Mouse (Mus musculus) G1E (cell line): ENCODE results near the gene Tpr. TPM values are rescaled to one million over a fixed set of nuclear protein-coding genes. Genes with fewer than 3 reads are reported as not detected.

Experiments used
- ATAC-seq: 2 replicates; pipeline ENCODE4 v1.8.0; 2016; ENCODE audit warnings: mild to moderate bottlenecking; ENCODE audit not compliant: insufficient number of reproducible peaks, poor library complexity, low FRiP score, severe bottlenecking; ENCODE audit errors: extremely low read depth
- DNase-seq: peaks from one replicate; pipeline ENCODE4 v3.0.0; 2012; ENCODE audit warnings: low spot score
- H3K27me3 ChIP-seq: 2 replicates; pipeline ENCODE4 v1.6.1; 2012; ENCODE audit warnings: mild to moderate bottlenecking, low read length, inconsistent platforms; ENCODE audit not compliant: insufficient read depth
- H3K36me3 ChIP-seq: replicated peaks from 2 replicates; pipeline ENCODE3; 2012; ENCODE audit warnings: mild to moderate bottlenecking, inconsistent platforms
- H3K4me1 ChIP-seq: 2 replicates; pipeline ENCODE4 v1.6.1; 2012; ENCODE audit warnings: low read depth, low read length, inconsistent platforms, mixed read lengths; ENCODE audit not compliant: insufficient read depth
- H3K4me3 ChIP-seq: 2 replicates; pipeline ENCODE4 v1.5.1; 2012; ENCODE audit warnings: low read depth, mild to moderate bottlenecking, inconsistent platforms, low read length, moderate library complexity, mixed read lengths
- H3K9me3 ChIP-seq: replicated peaks from 2 replicates; pipeline ENCODE4 v1.6.1; 2012; ENCODE audit warnings: inconsistent platforms
- CTCF ChIP-seq: IDR thresholded peaks from 2 replicates; pipeline ENCODE4 v1.5.1; 2012; ENCODE audit warnings: low read depth, low read length, inconsistent platforms, mixed read lengths
- GATA1 ChIP-seq: IDR thresholded peaks from 2 replicates; pipeline ENCODE4 v1.6.1; 2012; ENCODE audit warnings: borderline replicate concordance, low read length, inconsistent platforms, mixed read lengths
- GATA2 ChIP-seq: IDR thresholded peaks from 2 replicates; pipeline ENCODE4 v1.6.1; 2012; ENCODE audit warnings: low read depth, low read length, inconsistent platforms, borderline replicate concordance
- POLR2AphosphoS5 ChIP-seq: IDR thresholded peaks from 2 replicates; pipeline ENCODE4 v1.6.1; 2012; ENCODE audit warnings: low read depth, low read length, inconsistent platforms; ENCODE audit not compliant: insufficient replicate concordance
- TAL1 ChIP-seq: conservative IDR thresholded peaks from 2 replicates; pipeline ENCODE4 v1.6.1; 2012; ENCODE audit warnings: low read depth, low read length, inconsistent platforms, mixed read lengths
- polyA plus RNA-seq: library from polyadenylated mRNA; stranded (reverse); fragments of >175 nt; gene quantifications from 2 replicates; pipeline ENCODE4 v1.2.3, GENCODE M21; 2012
- total RNA-seq, 2 experiments: library from RNA; stranded (forward) in 1 of 2; stranded (reverse) in 1 of 2; fragments of 200-1000 nt in 1 of 2; fragments of >200 nt in 1 of 2; fragmentation: Nextera tagmentation in 1 of 2; gene quantifications; 2 replicates each; pipeline ENCODE4 v1.2.3; 2014 to 2017

Gene Tpr
- total and polyA plus RNA-seq, 3 experiments: 245 to 1,004 (median 569) TPM

DNA sequence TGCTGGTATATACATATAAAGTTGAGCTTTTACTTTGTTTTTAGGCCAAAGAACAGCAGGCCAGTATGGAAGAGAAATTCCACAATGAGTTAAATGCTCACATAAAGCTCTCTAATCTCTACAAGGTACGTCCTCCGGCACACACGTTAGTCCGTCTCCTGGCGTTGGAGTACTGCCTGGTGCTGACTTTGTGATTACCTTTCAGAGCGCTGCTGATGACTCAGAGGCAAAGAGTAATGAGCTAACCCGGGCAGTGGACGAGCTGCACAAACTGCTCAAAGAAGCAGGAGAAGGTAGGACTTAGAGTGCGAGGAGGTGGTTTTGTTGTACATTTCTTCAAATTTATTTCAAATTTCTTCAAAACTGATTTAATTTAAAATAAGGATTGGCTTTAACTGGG lies 14.6 kb downstream of the Tpr start:
- Histone ChIP-seq H3K4me3 (no peak overlapping the region), H3K9me3 (no peaks in the 10 kb centered on the region), H3K36me3 (peaks cover 92% of the 10 kb centered on the region), H3K27me3 (no peaks in the 10 kb centered on the region), H3K4me1 (no peaks in the 10 kb centered on the region)
- ATAC-seq: no peak
- TF ChIP-seq TAL1 (no peak), GATA2 (no peak), POLR2AphosphoS5 (no peak), GATA1 (no peak), CTCF (no peak)
- DNase-seq: no peak

DNA sequence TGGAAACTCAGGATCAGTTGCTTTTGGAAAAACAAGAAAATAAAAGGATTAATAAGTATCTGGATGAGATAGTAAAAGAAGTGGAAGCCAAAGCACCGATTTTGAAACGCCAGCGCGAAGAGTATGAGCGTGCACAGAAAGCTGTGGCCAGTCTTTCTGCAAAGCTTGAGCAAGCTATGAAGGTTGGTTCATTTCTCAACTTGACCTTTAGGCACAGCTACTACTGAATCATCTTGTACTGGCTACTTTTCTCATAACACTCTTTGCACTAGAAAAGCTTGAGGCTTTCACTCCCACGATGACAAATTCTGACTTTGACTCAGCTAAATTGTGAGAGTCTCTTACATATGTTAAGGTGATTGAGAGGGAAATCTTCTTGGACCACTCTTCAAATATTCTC lies 17.4 kb downstream of the Tpr start:
- Histone ChIP-seq H3K36me3 (peaks cover 95% of the 10 kb centered on the region), H3K9me3 (no peaks in the 10 kb centered on the region), H3K27me3 (no peaks in the 10 kb centered on the region), H3K4me1 (no peaks in the 10 kb centered on the region), H3K4me3 (no peak overlapping the region)
- DNase-seq: no peak
- TF ChIP-seq CTCF (no peak), GATA1 (no peak), GATA2 (no peak), POLR2AphosphoS5 (no peak), TAL1 (no peak)
- ATAC-seq: no peak

DNA sequence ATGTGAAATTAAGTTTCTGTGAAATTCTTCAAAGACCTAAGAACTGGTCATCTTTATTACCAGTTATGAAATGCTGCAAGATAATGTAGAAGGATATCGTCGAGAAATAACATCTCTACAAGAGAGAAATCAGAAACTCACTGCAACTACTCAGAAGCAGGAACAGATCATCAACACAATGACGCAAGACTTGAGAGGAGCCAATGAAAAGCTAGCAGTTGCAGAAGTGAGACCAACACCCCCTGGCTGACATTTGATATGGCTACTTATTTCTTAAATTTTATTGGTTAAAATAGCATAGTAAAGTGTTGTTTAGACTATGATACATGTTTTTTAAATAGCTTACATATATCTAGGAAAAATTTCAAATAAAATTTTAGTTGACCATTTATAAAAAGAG lies 23.4 kb downstream of the Tpr start:
- TF ChIP-seq TAL1 (no peak), GATA1 (no peak), CTCF (no peak), POLR2AphosphoS5 (no peak), GATA2 (no peak)
- Histone ChIP-seq H3K4me3 (no peak overlapping the region), H3K27me3 (no peaks in the 10 kb centered on the region), H3K4me1 (peaks cover 3% of the 10 kb centered on the region; the same call in 1 of the 2 replicates), H3K36me3 (peaks cover 90% of the 10 kb centered on the region), H3K9me3 (no peaks in the 10 kb centered on the region)
- no peak for DNase-seq
- no peak for ATAC-seq

DNA sequence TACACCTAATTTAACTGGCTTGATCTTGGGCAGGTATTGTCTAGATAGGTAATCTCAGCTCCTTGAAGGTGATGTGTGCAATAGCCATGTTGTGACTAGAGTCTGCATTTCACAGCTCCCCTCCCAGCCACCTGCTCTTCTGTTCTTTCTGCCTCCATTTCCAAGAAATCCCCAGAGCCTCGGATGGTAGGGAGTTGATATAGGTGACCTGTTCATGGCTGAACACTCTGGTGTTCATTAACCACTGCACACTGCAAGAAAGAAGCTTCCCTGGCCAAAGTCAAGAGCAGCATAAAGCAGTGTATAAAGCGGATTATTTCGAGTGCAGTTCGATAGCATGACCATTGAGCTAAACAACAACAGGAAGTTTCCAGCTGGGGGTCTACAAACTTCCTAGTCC lies 25.8 kb downstream of the Tpr start:
- Histone ChIP-seq H3K9me3 (no peaks in the 10 kb centered on the region), H3K4me3 (no peak overlapping the region), H3K4me1 (peaks cover 3% of the 10 kb centered on the region; the same call in 1 of the 2 replicates), H3K27me3 (no peaks in the 10 kb centered on the region), H3K36me3 (peaks cover 90% of the 10 kb centered on the region)
- DNase-seq: no peak
- TF ChIP-seq GATA2 (no peak), CTCF (no peak), TAL1 (no peak), GATA1 (no peak), POLR2AphosphoS5 (no peak)
- ATAC-seq: no peak

DNA sequence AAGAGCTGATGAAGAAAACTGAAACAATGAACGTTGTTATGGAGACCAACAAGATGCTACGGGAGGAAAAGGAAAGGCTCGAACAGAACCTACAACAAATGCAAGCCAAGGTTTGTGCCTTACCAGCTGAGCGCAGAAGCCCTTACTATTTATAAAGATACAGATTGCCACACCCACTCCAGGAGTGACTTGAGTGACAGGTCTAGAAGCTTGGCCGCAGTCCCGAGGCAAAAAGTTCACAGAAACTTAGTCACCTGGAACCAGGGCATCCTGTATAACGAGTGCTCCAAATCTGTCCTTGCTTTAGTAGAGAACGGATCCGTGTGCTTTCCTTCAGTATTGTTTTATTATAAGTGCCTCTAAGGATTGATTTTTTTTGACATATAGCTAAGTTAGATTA lies 33.0 kb downstream of the Tpr start:
- TF ChIP-seq TAL1: no peak
- peaks cover 92% of the 10 kb centered on the region for H3K36me3 ChIP-seq
- ATAC-seq (no peak), DNase-seq (no peak)
- H3K4me3 ChIP-seq: no peak overlapping the region
- H3K4me1 ChIP-seq: no peaks in the 10 kb centered on the region; the same call in 1 of the 2 replicates
- no peaks in the 10 kb centered on the region for H3K27me3 ChIP-seq
- H3K9me3 ChIP-seq: no peaks in the 10 kb centered on the region

DNA sequence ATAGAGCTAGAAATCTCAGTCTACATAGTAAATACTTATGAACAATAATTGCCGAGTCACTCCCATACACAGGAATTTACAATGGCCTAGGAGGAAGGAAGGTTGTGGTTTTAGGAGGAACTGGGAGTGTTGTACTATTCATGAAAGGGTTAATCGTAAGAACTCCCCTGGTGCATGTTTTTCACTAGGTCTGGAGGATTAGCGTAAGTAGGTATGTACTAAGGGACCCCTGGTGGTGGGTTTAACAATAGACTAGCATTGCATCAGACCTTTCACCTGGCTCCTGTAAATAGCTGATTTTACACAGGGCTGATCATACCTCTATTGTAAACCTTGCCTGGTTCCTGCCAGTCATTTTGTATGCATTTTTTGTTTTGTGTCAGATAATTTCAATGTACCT lies 33.6 kb downstream of the Tpr start:
- ATAC-seq (no peak), DNase-seq (no peak)

DNA sequence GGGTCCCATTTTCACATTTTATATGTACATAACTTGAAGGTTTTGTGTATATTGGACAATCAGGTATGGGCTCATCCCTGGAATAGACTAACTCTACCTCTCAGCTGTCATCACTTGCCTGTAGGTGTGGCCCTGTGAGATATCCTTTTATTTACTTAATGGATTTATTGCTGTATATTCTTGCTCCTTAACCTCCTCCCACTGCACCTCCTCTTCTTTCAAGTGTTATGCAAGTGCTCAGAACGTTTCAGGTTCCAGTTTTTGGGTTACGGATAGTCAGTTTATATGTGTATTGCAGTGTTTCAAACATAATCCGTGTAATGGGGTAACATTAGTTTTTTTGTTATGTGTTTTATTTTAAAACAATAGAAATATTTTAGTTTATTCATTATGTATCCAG lies 46.0 kb downstream of the Tpr start:
- H3K4me1 ChIP-seq: no peaks in the 10 kb centered on the region
- ATAC-seq: no peak
- H3K36me3 ChIP-seq: peaks cover 91% of the 10 kb centered on the region
- H3K27me3 ChIP-seq: no peaks in the 10 kb centered on the region
- no peaks in the 10 kb centered on the region for H3K9me3 ChIP-seq
- TF ChIP-seq CTCF (no peak), POLR2AphosphoS5 (no peak), TAL1 (no peak), GATA2 (no peak), GATA1 (no peak)
- no peak for DNase-seq
- H3K4me3 ChIP-seq: no peak overlapping the region

More for the DNA sequence above, 33.6 kb downstream of the Tpr start:
- Histone ChIP-seq H3K9me3 (no peaks in the 10 kb centered on the region), H3K36me3 (peaks cover 95% of the 10 kb centered on the region), H3K4me1 (no peaks in the 10 kb centered on the region; the same call in 1 of the 2 replicates), H3K27me3 (no peaks in the 10 kb centered on the region), H3K4me3 (no peak overlapping the region)
- TF ChIP-seq GATA1: no peak
- no peak for TF ChIP-seq TAL1
- TF ChIP-seq CTCF: no peak
- no peak for TF ChIP-seq POLR2AphosphoS5
- TF ChIP-seq GATA2: no peak
